ENCODE assay signal across 9 mouse cellular contexts in the genomic region with DNA sequence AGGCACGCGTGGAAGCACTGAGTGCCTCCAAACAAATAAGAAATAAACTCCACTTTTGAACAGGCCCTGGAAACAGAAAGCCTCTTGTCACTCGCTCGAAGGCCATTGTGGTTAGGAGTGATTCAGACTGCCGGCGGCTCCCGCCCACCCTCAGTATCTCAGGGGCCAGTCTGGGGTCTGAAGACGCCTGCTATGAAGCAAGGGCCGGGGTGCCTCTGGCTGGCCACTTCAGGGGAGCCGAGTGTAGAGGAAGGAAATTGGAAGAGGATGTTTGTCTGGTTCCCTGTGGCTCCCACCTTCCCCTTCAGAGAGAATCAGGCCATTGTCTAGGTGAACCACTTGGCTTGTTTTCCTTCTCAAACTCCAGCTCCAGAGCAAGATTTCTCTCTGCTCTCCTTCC. TPM values are rescaled to one million over a fixed set of nuclear protein-coding genes. Genes with fewer than 3 reads are reported as not detected.
DNase-seq lines count a peak whose midpoint lies in the region; ATAC-seq lines count a peak whose summit lies in the region.
"Had no signal": no experiment of that assay in that cellular context is flagged by ENCODE, and none has a peak within 500 bp of the region (broad histone marks: within the 10 kb centered on the region; RNA-seq: fewer than 3 reads in every experiment).

No protein-coding gene starts in this region.

- 18% methylated on average over 10 of the region's 10 CpGs for WGBS in heart, embryonic 12.5 days
- WGBS in limb, embryonic 10.5 days: 43% methylated on average over 10 of the region's 10 CpGs
- 12% methylated on average over 10 of the region's 10 CpGs for WGBS in midbrain, embryonic 11.5 days

- H3K4me3 ChIP-seq in heart, embryonic 12.5 days: no peak overlapping the region
- no peak overlapping the region for H3K4me3 ChIP-seq in limb, embryonic 10.5 days
- H3K4me3 ChIP-seq in midbrain, embryonic 11.5 days (ENCODE audit: low read depth, low read length): no peak overlapping the region

- H3K4me1 ChIP-seq in heart, embryonic 12.5 days (replicated peaks): peaks cover 23% of the 10 kb centered on the region
- H3K4me1 ChIP-seq in limb, embryonic 10.5 days: peaks cover 35% of the 10 kb centered on the region
- peaks cover 16% of the 10 kb centered on the region for H3K4me1 ChIP-seq in midbrain, embryonic 11.5 days (ENCODE audit: control insufficient read depth, insufficient read depth, low read length)

- H3K27ac ChIP-seq in heart, embryonic 12.5 days (ENCODE audit: poor library complexity, severe bottlenecking): peak overlapping the region; percentile 87
- H3K27ac ChIP-seq in limb, embryonic 10.5 days: peak overlapping the region; percentile 78
- H3K27ac ChIP-seq in midbrain, embryonic 11.5 days (ENCODE audit: low read depth, low read length): peak overlapping the region; percentile 35; the same call in 1 of the 2 replicates

- DNase-seq in right cerebral cortex, postnatal 10 days (ENCODE audit: low spot score in 2 of 2): peak; percentile 49 to 63
- no peak for DNase-seq in right cerebral cortex, postnatal 25 days
- peak; percentile 67 for DNase-seq in c-Kit-positive CD71-negative TER-119-negative erythroid progenitor cells, embryonic 14.5 days (ENCODE audit: low read depth)
- DNase-seq in limb, embryonic 10.5 days (ENCODE audit: low spot score): peak; percentile 54
- peak; percentile 96 for DNase-seq in midbrain, embryonic 11.5 days (ENCODE audit: low spot score, missing footprints)
- no peak for DNase-seq in cerebellum, adult 11-12 months

- H3K4me2 ChIP-seq in heart, embryonic 12.5 days: peak overlapping the region; percentile 9
- H3K4me2 ChIP-seq in midbrain, embryonic 11.5 days: peak overlapping the region; percentile 20; the same call in 1 of the 2 replicates

- no peak overlapping the region for H3K9ac ChIP-seq in heart, embryonic 12.5 days
- peak overlapping the region; percentile 49 for H3K9ac ChIP-seq in midbrain, embryonic 11.5 days (ENCODE audit: low read length)

- no peaks in the 10 kb centered on the region for H3K36me3 ChIP-seq in heart, embryonic 12.5 days
- no peaks in the 10 kb centered on the region for H3K36me3 ChIP-seq in limb, embryonic 10.5 days
- H3K36me3 ChIP-seq in midbrain, embryonic 11.5 days (ENCODE audit: control insufficient read depth, insufficient read depth, low read length): no peaks in the 10 kb centered on the region

- peak; percentile 80 for ATAC-seq in heart, embryonic 12.5 days (ENCODE audit: insufficient number of reproducible peaks, low FRiP score)
- ATAC-seq in midbrain, embryonic 11.5 days (ENCODE audit: low FRiP score): 0 out of 2 replicates have a peak, but pooled peaks have one; percentile 44
- ATAC-seq in erythroid progenitor cell, adult 5-6 weeks (replicated peaks; ENCODE audit: low FRiP score, poor library complexity, severe bottlenecking): no peak

- no peaks in the 10 kb centered on the region for H3K27me3 ChIP-seq in heart, embryonic 12.5 days (replicated peaks)
- no peaks in the 10 kb centered on the region for H3K27me3 ChIP-seq in limb, embryonic 10.5 days (ENCODE audit: low read depth, poor library complexity, severe bottlenecking)
- H3K27me3 ChIP-seq in midbrain, embryonic 11.5 days (ENCODE audit: control insufficient read depth, insufficient read depth, low read length): no peaks in the 10 kb centered on the region

- H3K9me3 ChIP-seq in heart, embryonic 12.5 days (replicated peaks): no peaks in the 10 kb centered on the region
- H3K9me3 ChIP-seq in limb, embryonic 10.5 days (replicated peaks): no peaks in the 10 kb centered on the region
- H3K9me3 ChIP-seq in midbrain, embryonic 11.5 days (ENCODE audit: control insufficient read depth, low read length): no peaks in the 10 kb centered on the region

RNA-seq across cellular contexts. Expression of gene Gm9964, which starts 10.3 kb away (rescaled TPM):
- polyA plus RNA-seq in heart, embryonic 12.5 days (2016; fragmentation: Nextera tagmentation; extraction: Ambion mirVana): not detected in 2 replicates
- polyA plus RNA-seq in limb, embryonic 10.5 days (2016; fragmentation: Nextera tagmentation; extraction: Ambion mirVana): not detected in 2 replicates
- not detected in 2 replicates for polyA plus RNA-seq in midbrain, embryonic 11.5 days (2014; fragmentation: Nextera tagmentation; extraction: Ambion mirVana)
- not detected in 2 replicates for total RNA-seq in erythroid progenitor cell, adult 5-6 weeks (2015; ENCODE audit: low replicate concordance)
- total RNA-seq in erythroid progenitor cell, adult 5-6 weeks (2017; ENCODE audit: low replicate concordance): not detected in 2 replicates
- polyA plus RNA-seq: cortical plate, adult 2 months had no signal

RNA-seq across cellular contexts. Expression of gene Nf1, which starts 32.5 kb away (rescaled TPM):
- polyA plus RNA-seq in heart, embryonic 12.5 days (2016; fragmentation: Nextera tagmentation; extraction: Ambion mirVana): 5.6 and 6.6 TPM in 2 replicates
- 6.5 and 7.6 TPM in 2 replicates for polyA plus RNA-seq in limb, embryonic 10.5 days (2016; fragmentation: Nextera tagmentation; extraction: Ambion mirVana)
- polyA plus RNA-seq in midbrain, embryonic 11.5 days (2014; fragmentation: Nextera tagmentation; extraction: Ambion mirVana): 10.0 and 10.4 TPM in 2 replicates
- 6.3 and 9.7 TPM in 2 replicates for total RNA-seq in erythroid progenitor cell, adult 5-6 weeks (2015; ENCODE audit: low replicate concordance)
- 3.6 and 5.7 TPM in 2 replicates for total RNA-seq in erythroid progenitor cell, adult 5-6 weeks (2017; ENCODE audit: low replicate concordance)

RNA-seq across cellular contexts. Expression of gene Wsb1, which starts 52.5 kb away (rescaled TPM):
- 222 and 233 TPM in 2 replicates for polyA plus RNA-seq in heart, embryonic 12.5 days (2016; fragmentation: Nextera tagmentation; extraction: Ambion mirVana)
- polyA plus RNA-seq in limb, embryonic 10.5 days (2016; fragmentation: Nextera tagmentation; extraction: Ambion mirVana): 196 and 306 TPM in 2 replicates
- polyA plus RNA-seq in midbrain, embryonic 11.5 days (2014; fragmentation: Nextera tagmentation; extraction: Ambion mirVana): 425 and 498 TPM in 2 replicates
- total RNA-seq in erythroid progenitor cell, adult 5-6 weeks (2015; ENCODE audit: low replicate concordance): 60.4 and 62.7 TPM in 2 replicates
- total RNA-seq in erythroid progenitor cell, adult 5-6 weeks (2017; ENCODE audit: low replicate concordance): 29.4 and 45.1 TPM in 2 replicates

Comparison
In these comparisons a context has a peak if more than half of its experiments do, and no peak if none do; other contexts are left out.
1. DNase-seq: peak in right cerebral cortex, postnatal 10 days (2 of 2), c-Kit-positive CD71-negative TER-119-negative erythroid progenitor cells, embryonic 14.5 days (single experiment), limb, embryonic 10.5 days (single experiment) and midbrain, embryonic 11.5 days (single experiment); none in right cerebral cortex, postnatal 25 days (single experiment) and cerebellum, adult 11-12 months (single experiment).
2. H3K27ac ChIP-seq: peak in every context shown above with its lines; median percentile 87 in heart, embryonic 12.5 days; 78 in limb, embryonic 10.5 days; 35 in midbrain, embryonic 11.5 days.